Mouse (Mus musculus): ENCODE measurements around the gene Selenom.

The Selenom gene

DNA sequence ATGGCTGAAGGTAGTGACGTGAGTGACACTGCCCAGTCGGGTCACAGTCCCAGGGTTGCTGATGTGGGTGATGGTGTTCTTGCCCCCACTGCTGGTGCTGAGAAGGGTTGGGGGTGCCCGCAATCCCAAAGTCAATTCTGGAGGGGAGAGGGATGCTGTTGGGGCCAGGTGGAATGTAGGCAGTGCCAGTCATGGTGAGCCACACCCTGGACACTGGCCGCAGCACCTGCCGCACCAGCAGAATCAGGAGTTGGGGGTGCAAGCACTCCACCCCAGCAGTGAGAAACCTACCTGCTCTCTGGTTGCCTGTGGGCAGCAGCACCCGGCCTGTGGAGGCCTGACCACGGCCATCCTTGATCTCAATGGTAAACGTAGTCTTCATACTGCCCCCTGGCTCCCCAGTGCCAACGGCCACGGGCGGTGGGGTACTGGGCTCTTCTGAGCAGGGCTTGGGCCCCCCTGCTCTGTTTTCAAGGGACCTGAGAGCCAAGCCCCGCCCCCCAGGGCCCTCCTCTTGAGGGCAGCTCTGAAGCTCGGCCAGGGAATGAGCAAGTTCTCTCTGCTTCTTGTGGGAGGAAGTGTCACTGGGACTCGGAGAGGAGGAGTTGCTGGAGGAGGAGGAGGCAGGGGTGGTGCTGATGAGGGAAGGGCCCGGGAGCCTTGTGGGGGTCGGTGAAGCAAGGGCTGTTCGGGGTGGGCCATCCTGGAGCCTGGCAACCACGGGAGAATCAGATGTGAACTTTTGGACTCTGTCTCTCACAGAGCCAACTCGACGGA lies 15.2 kb downstream of the Selenom start:
- no peak for DNase-seq (ENCODE audit: low spot score in 2 of 2)

DNA sequence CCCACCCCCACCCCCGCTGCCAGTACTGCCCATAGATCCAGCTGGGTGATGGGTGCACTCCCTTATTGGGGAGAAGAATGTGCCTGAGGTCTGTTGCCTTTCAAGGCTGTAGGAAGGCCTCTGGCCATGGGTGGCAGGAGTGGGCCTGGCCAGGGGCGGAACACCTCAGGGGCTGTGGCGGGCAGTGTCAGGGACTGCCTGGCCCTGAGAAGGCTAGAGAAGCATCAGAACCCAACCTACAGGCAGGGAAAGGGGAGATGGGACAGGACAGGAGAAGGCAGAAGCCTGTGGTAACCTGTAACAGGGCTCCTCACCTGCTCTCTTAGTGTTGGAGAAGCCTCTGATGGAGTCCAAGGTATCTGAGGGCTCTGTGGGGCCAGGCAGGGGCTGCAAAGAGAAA lies 16.2 kb downstream of the Selenom start:
- no peak for DNase-seq (ENCODE audit: low spot score in 2 of 2)

DNA sequence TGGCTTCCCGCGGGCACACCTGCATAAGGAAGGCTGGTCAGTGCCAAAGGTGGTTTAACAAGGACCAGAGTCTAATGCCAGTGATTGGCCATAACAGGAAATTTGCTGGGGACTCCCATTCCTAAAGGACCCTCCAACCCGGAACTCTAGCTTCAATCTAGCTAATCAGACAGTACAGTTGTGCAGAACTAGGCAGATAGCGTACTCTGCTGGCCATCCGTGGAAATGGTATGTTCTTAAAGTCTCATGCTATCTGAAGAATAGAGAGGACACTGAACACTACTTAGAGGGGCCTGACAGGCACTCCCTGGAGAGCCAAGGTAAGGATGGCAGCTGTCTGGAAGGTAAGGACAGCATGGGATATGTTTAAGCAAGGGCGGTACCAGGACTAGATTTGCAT lies 17.1 kb downstream of the Selenom start:
- DNase-seq (ENCODE audit: low spot score in 2 of 2) = no peak

DNA sequence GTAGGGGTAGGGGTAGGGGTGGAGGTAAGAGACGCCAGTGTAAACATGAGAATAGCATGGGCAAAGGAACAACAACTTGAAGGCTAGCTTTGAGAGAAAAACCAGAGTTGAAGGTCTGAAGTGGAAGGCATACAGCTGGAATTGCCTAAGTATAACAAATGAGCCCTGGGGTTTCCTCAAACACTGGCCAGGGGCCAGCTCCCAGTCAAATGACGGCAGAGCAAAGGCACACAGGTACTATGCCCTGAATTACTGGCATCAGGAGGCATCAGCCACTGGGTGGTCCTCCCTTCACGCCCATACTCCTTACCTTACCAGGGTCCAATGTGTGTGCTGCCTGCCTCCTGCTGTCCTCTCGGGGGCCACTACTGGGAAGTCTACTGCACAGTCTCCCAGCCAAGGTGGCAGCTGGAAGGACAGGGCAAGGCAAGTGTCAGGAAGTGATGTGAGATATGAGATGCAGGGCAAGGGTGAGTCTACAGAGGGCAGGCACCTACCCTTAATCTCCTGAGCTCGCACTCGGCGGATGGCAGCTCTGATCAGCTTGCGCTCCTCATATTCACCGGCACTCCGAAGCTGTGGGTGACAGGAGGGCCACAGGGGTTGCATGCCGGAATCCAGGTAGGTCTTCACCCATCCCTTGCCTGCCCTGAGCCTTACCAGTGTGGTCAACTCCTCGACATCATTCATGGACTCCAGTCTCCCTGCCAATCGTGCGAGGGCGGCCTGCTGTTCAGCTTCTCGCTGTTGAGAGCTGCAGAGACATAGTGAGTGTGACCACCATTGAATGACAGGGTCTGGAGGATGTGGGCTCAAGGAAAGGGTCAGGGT lies 17.8 kb downstream of the Selenom start:
- DNase-seq (ENCODE audit: low spot score in 2 of 2) = no peak

DNA sequence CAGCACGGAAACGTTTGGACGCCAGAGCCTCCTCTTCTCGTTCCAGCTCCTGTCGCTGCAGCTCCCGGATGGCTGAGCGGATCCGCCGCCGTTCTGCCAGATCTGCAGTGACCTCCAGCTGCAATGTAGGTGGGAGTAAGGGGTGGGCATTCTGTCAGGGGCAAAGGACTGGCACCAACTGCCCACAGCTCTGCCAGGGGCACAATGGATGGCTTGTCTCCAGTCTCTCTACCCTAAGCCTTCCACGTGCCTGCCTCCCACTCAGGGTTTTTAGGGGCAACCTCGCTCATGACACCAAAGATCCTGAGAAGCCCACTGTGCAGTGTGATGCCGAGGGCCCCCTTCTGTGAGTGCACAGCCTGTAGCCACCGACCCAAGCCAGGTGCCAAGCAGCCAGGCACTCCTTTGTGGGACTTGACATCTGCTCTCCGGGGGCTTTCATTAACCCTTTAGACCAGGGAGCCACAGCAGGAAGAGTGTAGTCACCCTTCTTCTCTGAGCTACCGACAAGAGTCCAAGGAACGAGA lies 19.0 kb downstream of the Selenom start:
- DNase-seq (ENCODE audit: low spot score in 2 of 2) = no peak

DNA sequence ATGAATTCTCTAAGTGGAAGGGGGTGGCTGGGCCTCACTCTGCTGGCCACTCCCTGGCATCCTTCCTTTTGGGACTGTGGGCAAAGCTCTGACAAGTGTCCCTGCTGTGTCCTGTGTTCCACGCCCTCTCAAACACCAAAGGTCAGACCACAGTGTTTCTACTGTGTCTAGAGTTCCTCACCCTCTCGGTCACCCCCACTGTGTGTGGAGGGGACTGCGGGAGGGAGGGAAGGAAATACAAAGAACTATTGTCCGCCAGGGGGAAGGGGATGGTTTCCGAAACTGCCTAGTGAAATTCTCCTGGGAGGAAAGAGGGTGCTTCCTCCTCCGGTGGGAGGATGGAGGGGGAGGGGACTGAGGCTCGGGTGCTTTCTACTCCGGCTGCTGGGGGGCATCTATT lies 20.5 kb downstream of the Selenom start:
- DNase-seq (ENCODE audit: low spot score in 2 of 2) = no peak

DNA sequence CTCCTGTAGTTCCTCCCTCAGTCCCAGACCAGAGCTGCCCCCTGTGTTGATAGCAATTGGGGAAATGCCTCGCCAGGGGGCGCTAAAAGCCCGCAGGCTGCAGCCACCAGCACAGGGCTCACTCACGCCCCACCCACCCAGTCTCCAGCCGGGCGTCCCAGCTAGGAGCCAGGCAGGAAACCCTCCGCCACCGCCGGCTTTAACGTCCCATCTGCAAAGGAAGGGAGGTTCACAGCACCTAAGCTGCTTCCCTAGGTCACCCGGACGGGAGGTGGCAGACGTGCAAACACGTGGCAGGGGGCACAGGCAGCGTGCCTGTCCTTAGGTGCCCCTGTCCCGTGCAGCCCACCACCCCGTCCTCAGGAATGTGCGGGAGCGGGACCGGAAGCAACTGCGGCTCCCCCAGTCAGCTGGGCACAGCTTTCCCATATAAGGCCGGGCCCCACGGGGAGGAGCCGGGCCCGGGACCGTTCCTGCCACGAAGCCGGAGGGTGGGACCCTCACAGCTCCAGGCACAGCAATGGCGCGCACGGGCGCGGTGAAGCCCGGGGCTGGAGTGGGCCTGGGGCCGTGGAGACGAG lies 21.0 kb downstream of the Selenom start:
- DNase-seq (ENCODE audit: low spot score in 2 of 2) = peak; percentile 71 to 94

DNA sequence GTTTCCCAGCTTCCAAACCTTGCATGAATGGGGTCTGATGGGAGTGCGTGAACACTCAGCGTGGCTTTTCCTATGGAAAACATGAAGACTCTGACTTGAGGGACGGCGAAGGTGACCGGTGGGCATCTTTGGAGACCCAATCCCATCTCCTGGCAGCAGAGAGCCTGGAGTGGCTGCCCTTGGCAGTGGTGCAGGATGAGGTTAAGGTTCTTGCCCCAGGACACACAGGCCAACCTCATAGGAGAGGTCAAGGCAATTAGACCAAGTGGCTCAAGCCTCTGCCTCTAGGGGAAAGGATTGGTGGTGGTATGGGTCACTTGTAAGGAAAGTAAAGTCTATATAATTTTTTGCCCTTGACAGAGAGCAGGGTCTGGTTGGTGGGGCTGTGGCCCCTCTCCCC lies 21.6 kb downstream of the Selenom start:
- DNase-seq (ENCODE audit: low spot score in 2 of 2) = no peak

DNA sequence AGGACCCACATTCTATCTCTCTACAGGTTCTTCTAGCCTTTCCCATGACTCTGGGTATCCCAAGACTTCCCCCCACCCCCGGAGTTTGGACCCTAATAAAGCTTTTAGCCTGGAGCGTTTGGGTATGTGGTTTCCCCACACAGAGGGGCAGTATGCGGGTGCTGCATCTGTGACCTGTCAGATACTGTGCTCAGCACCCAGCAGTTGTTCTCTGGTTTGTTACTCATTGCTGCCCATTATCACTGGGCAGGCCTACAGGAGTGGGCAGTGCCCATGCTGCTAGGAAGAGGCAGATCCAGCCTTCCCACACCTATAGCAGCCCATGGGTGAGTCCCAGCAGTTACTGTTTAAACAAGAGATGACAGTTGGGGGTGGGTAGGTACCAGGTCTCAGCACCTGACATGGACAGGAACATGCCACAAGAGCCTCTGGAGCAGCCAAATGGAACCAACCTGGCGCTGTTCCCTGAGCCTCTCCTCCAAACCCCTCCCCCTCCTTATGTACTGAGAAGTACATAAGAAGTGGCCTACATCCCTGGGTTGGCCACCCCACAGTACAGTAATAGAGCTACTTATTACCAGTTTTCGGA lies 22.4 kb downstream of the Selenom start:
- no peak for DNase-seq (ENCODE audit: low spot score in 2 of 2)

DNA sequence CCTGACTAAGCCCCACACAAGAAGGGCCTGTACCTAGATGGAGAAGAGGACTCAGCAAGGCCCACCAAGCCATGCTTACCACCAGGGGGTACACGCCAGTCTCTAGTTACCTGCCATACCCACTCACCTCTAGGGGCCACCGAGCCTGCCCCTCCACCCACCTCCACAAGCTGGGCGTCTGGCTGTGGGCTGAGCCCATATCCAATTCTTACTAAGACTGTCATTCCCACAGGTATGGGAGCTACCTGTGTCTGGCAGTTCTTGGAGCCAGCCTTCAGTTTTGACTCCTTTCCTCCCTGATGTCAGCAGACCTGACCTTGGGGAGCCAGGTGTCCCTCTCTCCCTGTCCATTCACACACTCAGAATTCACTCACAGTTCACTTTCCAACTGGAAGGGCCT lies 23.2 kb downstream of the Selenom start:
- no peak for DNase-seq (ENCODE audit: low spot score in 2 of 2)

DNA sequence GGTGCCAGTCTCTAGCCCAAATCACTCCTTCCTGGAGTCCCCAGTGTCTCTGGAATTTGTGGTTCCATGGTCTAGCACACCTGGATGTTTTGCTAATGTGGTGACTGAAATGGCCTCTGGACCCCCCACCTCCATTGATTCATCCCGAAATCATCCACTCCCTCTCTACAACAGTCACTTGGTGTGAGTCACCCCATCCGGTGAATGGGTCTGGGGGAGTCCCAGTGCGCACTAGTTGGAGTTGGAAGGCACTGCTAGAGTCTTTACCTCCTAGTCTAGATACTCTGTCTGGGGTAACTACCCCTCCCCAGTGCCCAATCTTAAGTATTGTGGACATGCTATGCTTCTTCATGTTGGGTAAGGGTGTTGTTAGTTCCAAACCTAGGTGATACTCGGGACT lies 23.9 kb downstream of the Selenom start:
- no peak for DNase-seq (ENCODE audit: low spot score in 2 of 2)

DNA sequence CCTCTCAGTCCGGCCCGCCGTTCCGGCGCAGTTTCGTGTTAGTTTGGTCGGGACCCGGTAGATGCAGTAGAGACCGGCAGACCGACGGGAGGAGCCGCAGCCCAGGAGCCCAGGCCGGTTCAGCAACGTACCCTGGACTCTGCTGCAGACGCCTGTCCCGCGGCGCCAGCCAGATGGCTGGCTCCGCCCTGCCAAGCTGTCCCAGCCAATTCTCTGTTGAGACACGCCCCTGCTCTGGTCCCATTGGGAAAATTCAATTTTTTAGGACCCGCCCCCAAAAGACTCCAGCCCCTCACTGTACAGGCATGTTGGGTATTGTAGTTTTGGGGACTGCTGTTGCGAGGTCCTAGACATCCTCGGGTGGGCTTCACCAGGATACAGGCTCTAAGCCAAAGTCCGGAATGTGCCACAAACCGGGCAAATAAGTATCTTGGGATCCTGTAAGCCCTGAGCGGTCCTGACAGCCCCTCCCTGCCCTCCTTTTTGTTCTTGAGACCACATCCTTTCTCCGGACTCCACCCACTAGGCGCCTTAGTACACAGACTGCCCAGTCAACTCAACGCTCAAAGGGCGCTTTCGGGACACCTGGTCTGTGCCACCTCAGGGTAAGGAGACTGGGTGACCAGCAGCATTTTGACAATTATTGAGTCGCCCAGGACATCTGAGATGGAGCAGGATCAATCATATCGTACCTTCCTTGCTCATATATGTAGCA lies 24.8 kb downstream of the Selenom start:
- peak; percentile 80 to 92 for DNase-seq (ENCODE audit: low spot score in 2 of 2)

DNA sequence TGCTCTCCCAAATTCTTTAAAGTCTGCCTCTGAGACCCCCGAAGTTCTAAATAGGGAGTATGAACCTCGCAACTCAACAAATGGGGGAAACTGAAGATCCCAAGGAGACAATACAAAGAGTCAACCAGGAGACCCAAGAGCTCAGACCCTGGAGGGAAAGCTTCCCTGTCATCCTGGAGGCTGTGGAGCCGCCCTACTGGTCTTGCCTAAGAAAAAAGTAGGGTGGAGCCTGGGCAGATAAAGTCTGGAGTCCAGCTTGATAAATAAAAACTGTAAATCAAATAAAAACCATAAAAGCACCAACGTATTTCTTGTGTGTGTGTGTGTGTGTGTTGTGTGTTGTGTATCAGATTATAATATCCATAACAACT lies 25.3 kb downstream of the Selenom start:
- no peak for DNase-seq (ENCODE audit: low spot score in 2 of 2)

DNA sequence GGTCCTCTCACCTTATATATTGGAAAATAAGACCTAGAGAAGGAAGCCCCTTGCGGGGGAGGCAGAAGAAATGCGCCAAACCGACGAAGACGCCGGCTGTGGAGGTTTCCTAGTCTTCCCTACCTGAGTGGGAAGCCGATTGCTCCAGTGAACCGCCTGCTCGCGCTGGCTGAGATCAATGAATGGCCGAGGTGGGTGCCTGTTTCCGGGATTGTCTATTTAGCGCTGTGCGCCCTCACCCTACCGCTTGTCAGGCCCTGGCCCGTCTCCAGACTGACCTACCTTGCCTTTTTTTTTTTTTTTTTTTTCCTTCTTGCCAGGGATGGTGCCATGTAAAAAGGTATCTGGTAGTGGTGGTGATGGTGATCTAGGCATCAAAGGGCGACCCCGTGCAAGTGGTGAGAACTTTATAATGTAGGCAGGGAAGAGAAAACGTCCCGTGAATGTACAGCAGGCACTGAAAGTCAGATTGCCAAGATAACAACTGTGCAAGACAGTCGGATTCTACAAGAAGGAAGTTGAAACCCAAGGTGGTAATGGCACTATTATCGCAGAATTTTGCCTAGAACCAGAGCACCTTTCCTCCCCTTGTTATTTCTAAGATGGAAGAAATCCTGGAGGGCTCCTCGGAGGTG lies 26.1 kb downstream of the Selenom start, which contains the start of gene Smtn:
Gene Smtn (minus strand): TSS at position 162 of the 635 bp plus-strand sequence.
- no peak for DNase-seq (ENCODE audit: low spot score in 2 of 2)

DNA sequence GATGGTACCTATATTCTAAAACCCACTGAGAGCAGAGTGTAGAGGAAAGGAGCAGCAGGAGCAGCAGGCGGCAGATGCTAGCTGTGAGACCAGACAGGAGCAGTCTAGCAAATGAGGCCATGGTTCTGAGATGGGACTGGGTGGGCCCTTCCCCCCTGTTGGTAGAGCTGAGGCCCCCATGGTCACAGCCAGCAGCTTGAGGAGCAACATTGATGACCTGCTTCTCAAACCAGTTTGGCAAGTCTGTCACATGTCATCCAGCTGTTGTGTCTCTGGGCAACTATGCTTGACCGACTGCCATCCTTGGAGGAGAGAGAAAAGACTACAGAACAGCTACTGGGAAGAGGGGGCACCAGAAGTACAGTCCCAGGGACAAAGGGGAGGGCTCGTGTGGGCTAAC lies 27.4 kb downstream of the Selenom start:
- DNase-seq (ENCODE audit: low spot score in 2 of 2) = no peak

DNA sequence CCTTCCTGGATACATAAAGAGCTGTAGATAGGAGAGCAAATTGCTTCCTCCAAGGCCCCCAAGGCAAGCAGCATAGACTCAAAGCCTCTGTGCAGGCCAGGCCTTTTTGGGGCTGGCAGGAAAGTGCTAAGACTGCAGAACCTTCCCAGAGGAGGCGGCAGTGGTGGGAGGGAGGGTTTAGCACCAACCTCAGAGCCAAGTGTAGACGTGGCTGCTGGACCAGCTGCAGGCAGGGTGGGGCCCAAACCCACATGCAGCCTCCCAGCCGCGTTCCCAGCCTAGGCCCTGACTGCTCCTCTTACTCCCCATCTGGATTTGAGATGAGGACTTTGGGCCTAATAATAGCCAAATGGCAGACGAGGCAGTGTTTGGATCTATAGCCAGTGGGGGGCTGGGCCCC lies 28.5 kb downstream of the Selenom start:
- DNase-seq (ENCODE audit: low spot score in 2 of 2) = no peak

DNA sequence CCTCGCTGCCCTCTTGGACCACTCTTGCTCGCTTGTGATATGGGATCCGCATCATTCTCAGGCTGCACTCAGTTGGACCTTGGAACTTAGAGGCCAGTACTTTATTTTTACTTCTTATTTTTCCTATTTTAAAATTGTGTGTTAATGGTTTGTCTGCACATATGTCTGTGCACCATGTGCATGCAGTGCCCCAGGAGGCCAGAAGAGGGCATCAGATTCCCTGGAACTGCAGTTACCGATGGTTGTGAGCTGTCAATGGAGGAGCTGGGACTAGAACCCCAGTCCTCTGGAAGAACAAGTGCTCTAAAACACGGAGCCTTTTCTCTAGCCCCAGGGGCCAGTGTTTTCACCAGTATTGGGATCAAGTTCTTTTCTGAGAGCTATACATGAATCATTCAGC lies 29.9 kb downstream of the Selenom start:
- DNase-seq (ENCODE audit: low spot score in 2 of 2) = no peak

DNA sequence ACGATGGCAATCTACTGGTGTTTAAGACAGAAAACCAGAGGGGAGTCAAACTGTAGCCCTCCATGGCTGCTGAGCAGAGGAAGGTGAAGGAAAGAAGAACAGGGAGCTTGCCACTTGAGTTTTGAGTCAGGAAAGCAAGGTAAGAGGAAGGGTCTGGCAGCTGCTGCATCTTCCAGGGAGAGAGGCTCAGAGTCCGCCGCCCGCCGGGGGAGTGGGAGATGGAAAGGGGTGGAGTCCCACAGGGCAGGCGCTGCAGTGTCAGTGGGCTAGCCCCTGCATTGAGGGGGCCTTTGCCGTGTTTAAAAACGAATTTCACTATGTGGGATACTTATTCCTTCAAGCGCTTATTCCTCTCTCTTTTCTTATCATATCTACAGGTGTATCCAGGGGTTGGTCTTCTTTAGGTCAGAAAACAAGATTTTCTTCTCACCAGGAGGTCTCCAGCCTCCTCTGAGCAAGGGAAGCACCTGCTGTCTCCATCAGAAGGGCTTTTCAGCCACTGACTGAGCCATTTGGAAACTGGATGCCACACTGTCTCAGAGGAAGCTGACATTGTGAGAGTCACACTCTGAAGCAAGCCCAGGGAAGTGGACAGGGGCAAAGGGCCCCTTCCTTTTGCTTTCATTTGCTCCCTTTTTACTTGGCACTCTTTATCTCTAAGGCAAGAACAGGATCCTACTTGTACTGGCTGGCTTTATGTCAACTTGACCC lies 31.2 kb downstream of the Selenom start:
- no peak for DNase-seq (ENCODE audit: low spot score in 2 of 2)

DNA sequence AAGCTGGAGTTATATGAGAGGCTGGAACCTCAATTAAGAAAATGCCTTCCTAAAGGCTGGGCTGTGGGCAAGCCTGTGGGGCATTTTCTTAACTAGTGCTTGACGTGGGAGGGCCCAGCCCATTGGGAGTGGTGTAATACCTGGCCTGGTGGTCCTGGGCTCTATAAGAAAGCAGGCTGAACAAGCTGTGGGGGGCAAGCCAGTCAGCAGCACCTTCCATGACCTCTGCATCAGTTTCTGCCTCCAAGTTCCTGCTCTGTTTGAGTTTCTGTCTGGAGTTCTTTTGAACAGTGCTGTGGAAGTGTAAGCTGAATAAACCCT lies 31.7 kb downstream of the Selenom start:
- no peak for DNase-seq (ENCODE audit: low spot score in 2 of 2)

DNA sequence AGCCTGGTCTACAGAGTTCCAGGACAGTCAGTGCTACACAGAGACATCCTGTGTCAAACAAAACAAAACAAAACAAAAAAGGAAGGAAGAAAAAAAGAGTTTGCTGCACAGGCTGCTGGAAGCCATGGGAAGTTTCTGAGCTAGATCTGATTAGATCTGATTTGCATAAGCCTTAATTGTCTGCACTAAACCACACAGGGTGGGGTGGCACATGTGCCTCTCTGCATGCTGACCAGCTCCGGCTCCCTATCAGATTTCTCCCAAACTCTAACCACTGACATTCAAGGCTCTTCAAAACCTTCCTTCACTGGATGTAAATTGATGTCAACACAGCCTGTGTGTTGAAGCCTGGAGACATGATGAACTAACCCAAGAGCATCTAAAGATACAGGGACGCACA lies 32.6 kb downstream of the Selenom start:
- no peak for DNase-seq (ENCODE audit: low spot score in 2 of 2)

DNA sequence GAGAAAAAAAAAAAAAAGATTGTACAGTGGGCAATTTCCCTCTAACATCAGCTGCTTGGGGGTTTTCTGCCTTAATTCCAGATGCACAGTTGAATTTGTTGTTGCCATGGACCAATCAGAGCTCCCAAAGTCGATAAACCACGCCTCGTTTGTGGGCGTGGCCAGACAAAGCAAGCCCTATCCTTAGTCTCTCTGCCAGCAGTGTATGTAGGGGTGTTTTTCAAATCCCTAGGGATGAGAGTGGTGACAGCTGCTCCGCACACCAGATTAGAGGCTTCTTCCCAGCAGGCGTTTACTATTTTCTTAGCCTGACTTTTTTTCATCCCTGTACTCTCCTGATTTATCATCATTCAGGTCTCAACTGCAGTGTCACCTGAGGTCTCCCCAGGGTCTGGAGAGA lies 33.5 kb downstream of the Selenom start:
- no peak for DNase-seq (ENCODE audit: low spot score in 2 of 2)
